Mouse (Mus musculus) left cerebral cortex, adult 18-20 months (tissue): Measurements from ENCODE around the gene Slit1. TPM values are rescaled to one million over a fixed set of nuclear protein-coding genes. Genes with fewer than 3 reads are reported as not detected.
A peak's percentile ranks its signal among the peaks of the same experiment; 100 is the strongest.

Experiments
- DNase-seq, 2 experiments: peaks; one replicate each; pipeline ENCODE4 v3.0.0; 2021 to 2022; ENCODE audit warnings: low spot score in 2 of 2, mixed read lengths in 1 of 2
- total RNA-seq, 2 experiments: library from RNA; stranded (reverse); gene quantifications; 2 replicates each; pipeline ENCODE4 v1.2.3; 2021

The Slit1 gene
- total RNA-seq, 2 experiments from 2014 or later: 48.6 to 56.6 TPM

GRCm38 (mm10) chr19:41693727-41694126 is 49.7 kb downstream of the Slit1 start:
- peak; percentile 47 to 63 for DNase-seq

- DNase-seq: no peak
These were observed 53.4 kb downstream of the Slit1 start for GRCm38 (mm10) chr19:41690064-41690463.

GRCm38 (mm10) chr19:41688251-41688650 is 55.2 kb downstream of the Slit1 start:
- no peak for DNase-seq

GRCm38 (mm10) chr19:41687836-41688235 is 55.6 kb downstream of the Slit1 start:
- DNase-seq: no peak

GRCm38 (mm10) chr19:41686194-41686593 is 57.3 kb downstream of the Slit1 start:
- DNase-seq: no peak

GRCm38 (mm10) chr19:41685453-41686086 is 57.9 kb downstream of the Slit1 start:
- DNase-seq: no peak

GRCm38 (mm10) chr19:41684874-41685273 is 58.6 kb downstream of the Slit1 start:
- DNase-seq: peak in 1 of 2 experiments; percentile 44

GRCm38 (mm10) chr19:41683951-41684350 is 59.5 kb downstream of the Slit1 start:
- no peak for DNase-seq

GRCm38 (mm10) chr19:41680267-41680666 is 63.2 kb downstream of the Slit1 start:
- no peak for DNase-seq

GRCm38 (mm10) chr19:41679028-41679427 is 64.4 kb downstream of the Slit1 start:
- DNase-seq: no peak

- DNase-seq: no peak
These were observed 65.9 kb downstream of the Slit1 start for GRCm38 (mm10) chr19:41677575-41677974.

- peak in 1 of 2 experiments; percentile 35 for DNase-seq
These were observed 67.9 kb downstream of the Slit1 start for GRCm38 (mm10) chr19:41675583-41675982.

- DNase-seq: no peak
These were observed 69.1 kb downstream of the Slit1 start for GRCm38 (mm10) chr19:41674366-41674765.

- no peak for DNase-seq
These were observed 70.6 kb downstream of the Slit1 start for GRCm38 (mm10) chr19:41672836-41673235.

- DNase-seq: no peak
These were observed 72.5 kb downstream of the Slit1 start for GRCm38 (mm10) chr19:41670931-41671330.

GRCm38 (mm10) chr19:41670473-41670872 is 73.0 kb downstream of the Slit1 start:
- DNase-seq: no peak

- DNase-seq: no peak
These were observed 73.6 kb downstream of the Slit1 start for GRCm38 (mm10) chr19:41669747-41670342.

GRCm38 (mm10) chr19:41667591-41667990 is 75.9 kb downstream of the Slit1 start:
- DNase-seq: no peak

GRCm38 (mm10) chr19:41665941-41666340 is 77.5 kb downstream of the Slit1 start:
- DNase-seq: no peak

GRCm38 (mm10) chr19:41663506-41664242 is 79.8 kb downstream of the Slit1 start:
- DNase-seq: no peak

GRCm38 (mm10) chr19:41661466-41661865 is 82.0 kb downstream of the Slit1 start:
- DNase-seq: peak in 1 of 2 experiments; percentile 53

- DNase-seq: no peak
These were observed 82.5 kb downstream of the Slit1 start for GRCm38 (mm10) chr19:41660999-41661374.
